Mouse (Mus musculus) ES-Bruce4 (cell line): ENCODE data around the gene Asic2.

Experiments used
- CTCF ChIP-seq: IDR thresholded peaks from one replicate; pipeline ENCODE4 v1.8.1; 2011; ENCODE audit warnings: low read depth, low read length
- EP300 ChIP-seq: IDR thresholded peaks from 2 replicates; pipeline ENCODE4 v1.6.1; 2011; ENCODE audit warnings: low read depth, low read length; ENCODE audit not compliant: insufficient read depth
- POLR2A ChIP-seq: IDR thresholded peaks from one replicate; pipeline ENCODE4 v1.8.1; 2011; ENCODE audit warnings: low read length; ENCODE audit not compliant: insufficient read depth

DNA sequence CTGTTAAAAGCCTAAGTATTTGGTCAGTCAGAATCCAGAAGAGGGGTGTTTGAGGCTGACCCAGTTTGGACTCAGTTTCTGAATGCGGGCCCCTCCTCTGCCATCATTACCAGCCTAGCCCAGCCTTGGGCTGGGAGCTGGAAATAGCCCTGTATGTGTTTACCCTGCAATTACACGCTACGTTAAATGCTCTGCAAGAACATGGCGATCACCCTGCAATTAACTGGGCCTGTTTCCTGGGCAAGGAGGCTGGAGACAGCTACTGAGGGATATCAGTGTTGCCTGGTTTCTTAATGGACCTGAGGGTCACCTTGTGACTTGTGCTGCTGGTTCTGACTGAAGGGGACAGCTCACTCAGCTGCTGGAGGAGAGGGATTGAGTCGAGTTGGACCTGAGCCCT, 151.7 kb downstream of the Asic2 start:
- TF ChIP-seq POLR2A (no peak), CTCF (no peak), EP300 (no peak)
